Mouse (Mus musculus): ENCODE measurements around the gene Krtap4-1. TPM values are rescaled to one million over a fixed set of nuclear protein-coding genes. Genes with fewer than 3 reads are reported as not detected.

The Krtap4-1 gene
- polyA plus RNA-seq, 1 experiment from 2014 or later = not detected

Other genes starting within 250 kb of the Krtap4-1 start
- 22.4 and 23.5 TPM in 2 replicates for gene Krt10, start 238.9 kb downstream of the Krtap4-1 start, polyA plus RNA-seq (2014; fragmentation: Nextera tagmentation; extraction: Ambion mirVana)
- gene Krt12, start 206.0 kb downstream of the Krtap4-1 start, polyA plus RNA-seq (2014; fragmentation: Nextera tagmentation; extraction: Ambion mirVana) = not detected in 2 replicates
- gene Krt20, start 190.1 kb downstream of the Krtap4-1 start, polyA plus RNA-seq (2014; fragmentation: Nextera tagmentation; extraction: Ambion mirVana) = 0.19 and 0.28 TPM in 2 replicates
- not detected in 2 replicates for gene Krt23, start 135.1 kb downstream of the Krtap4-1 start, polyA plus RNA-seq (2014; fragmentation: Nextera tagmentation; extraction: Ambion mirVana)
- gene Krt39, start 106.9 kb downstream of the Krtap4-1 start, polyA plus RNA-seq (2014; fragmentation: Nextera tagmentation; extraction: Ambion mirVana) = not detected in 2 replicates
- gene Krt40, start 85.1 kb downstream of the Krtap4-1 start, polyA plus RNA-seq (2014; fragmentation: Nextera tagmentation; extraction: Ambion mirVana) = not detected in 2 replicates
- gene Krtap3-3, start 77.4 kb downstream of the Krtap4-1 start, polyA plus RNA-seq (2014; fragmentation: Nextera tagmentation; extraction: Ambion mirVana) = not detected in 2 replicates
- gene Krtap3-2, start 71.4 kb downstream of the Krtap4-1 start, polyA plus RNA-seq (2014; fragmentation: Nextera tagmentation; extraction: Ambion mirVana) = not detected in 2 replicates
- not detected in 2 replicates for gene Gm11939, start 68.8 kb downstream of the Krtap4-1 start, polyA plus RNA-seq (2014; fragmentation: Nextera tagmentation; extraction: Ambion mirVana)
- not detected in 2 replicates for gene Krtap3-1, start 61.6 kb downstream of the Krtap4-1 start, polyA plus RNA-seq (2014; fragmentation: Nextera tagmentation; extraction: Ambion mirVana)
- gene Krtap1-5, start 47.2 kb downstream of the Krtap4-1 start, polyA plus RNA-seq (2014; fragmentation: Nextera tagmentation; extraction: Ambion mirVana) = not detected in 2 replicates
- not detected in 2 replicates for gene Krtap1-4, start 44.6 kb downstream of the Krtap4-1 start, polyA plus RNA-seq (2014; fragmentation: Nextera tagmentation; extraction: Ambion mirVana)
- gene Krtap1-3, start 36.9 kb downstream of the Krtap4-1 start, polyA plus RNA-seq (2014; fragmentation: Nextera tagmentation; extraction: Ambion mirVana) = not detected in 2 replicates
- gene Krtap9-3, start 30.1 kb downstream of the Krtap4-1 start, polyA plus RNA-seq (2014; fragmentation: Nextera tagmentation; extraction: Ambion mirVana) = not detected in 2 replicates
- not detected in 2 replicates for gene Gm11938, start 24.9 kb downstream of the Krtap4-1 start, polyA plus RNA-seq (2014; fragmentation: Nextera tagmentation; extraction: Ambion mirVana)
- gene Gm11937, start 18.0 kb downstream of the Krtap4-1 start, polyA plus RNA-seq (2014; fragmentation: Nextera tagmentation; extraction: Ambion mirVana) = not detected in 2 replicates
- not detected in 2 replicates for gene Krtap2-4, start 13.4 kb downstream of the Krtap4-1 start, polyA plus RNA-seq (2014; fragmentation: Nextera tagmentation; extraction: Ambion mirVana)
- gene Gm11562, start 7.8 kb downstream of the Krtap4-1 start, polyA plus RNA-seq (2014; fragmentation: Nextera tagmentation; extraction: Ambion mirVana) = not detected in 2 replicates
- not detected in 2 replicates for gene Krtap4-2, start 6.8 kb upstream of the Krtap4-1 start, polyA plus RNA-seq (2014; fragmentation: Nextera tagmentation; extraction: Ambion mirVana)
- not detected in 2 replicates for gene Krtap4-7, start 15.9 kb upstream of the Krtap4-1 start, polyA plus RNA-seq (2014; fragmentation: Nextera tagmentation; extraction: Ambion mirVana)
- not detected in 2 replicates for gene Gm11555, start 22.0 kb upstream of the Krtap4-1 start, polyA plus RNA-seq (2014; fragmentation: Nextera tagmentation; extraction: Ambion mirVana)
- gene Gm11563, start 30.7 kb upstream of the Krtap4-1 start, polyA plus RNA-seq (2014; fragmentation: Nextera tagmentation; extraction: Ambion mirVana) = not detected in 2 replicates
- gene Krtap4-6, start 37.7 kb upstream of the Krtap4-1 start, polyA plus RNA-seq (2014; fragmentation: Nextera tagmentation; extraction: Ambion mirVana) = not detected in 2 replicates
- gene Gm14190, start 62.5 kb upstream of the Krtap4-1 start, polyA plus RNA-seq (2014; fragmentation: Nextera tagmentation; extraction: Ambion mirVana) = not detected in 2 replicates
- gene Gm14180, start 106.1 kb upstream of the Krtap4-1 start, polyA plus RNA-seq (2014; fragmentation: Nextera tagmentation; extraction: Ambion mirVana) = not detected in 2 replicates
- gene Gm11595, start 144.7 kb upstream of the Krtap4-1 start, polyA plus RNA-seq (2014; fragmentation: Nextera tagmentation; extraction: Ambion mirVana) = not detected in 2 replicates
- gene Krtap4-8, start 152.5 kb upstream of the Krtap4-1 start, polyA plus RNA-seq (2014; fragmentation: Nextera tagmentation; extraction: Ambion mirVana) = not detected in 2 replicates
- gene Krtap4-9, start 157.0 kb upstream of the Krtap4-1 start, polyA plus RNA-seq (2014; fragmentation: Nextera tagmentation; extraction: Ambion mirVana) = not detected in 2 replicates
- gene Gm11596, start 165.2 kb upstream of the Krtap4-1 start, polyA plus RNA-seq (2014; fragmentation: Nextera tagmentation; extraction: Ambion mirVana) = not detected in 2 replicates
- gene Gm11569, start 170.7 kb upstream of the Krtap4-1 start, polyA plus RNA-seq (2014; fragmentation: Nextera tagmentation; extraction: Ambion mirVana) = not detected in 2 replicates
- not detected in 2 replicates for gene Gm11554, start 176.2 kb upstream of the Krtap4-1 start, polyA plus RNA-seq (2014; fragmentation: Nextera tagmentation; extraction: Ambion mirVana)
- not detected in 2 replicates for gene Krtap4-13, start 181.7 kb upstream of the Krtap4-1 start, polyA plus RNA-seq (2014; fragmentation: Nextera tagmentation; extraction: Ambion mirVana)
- gene Gm11564, start 187.4 kb upstream of the Krtap4-1 start, polyA plus RNA-seq (2014; fragmentation: Nextera tagmentation; extraction: Ambion mirVana) = not detected in 2 replicates
- gene 2300003K06Rik, start 209.8 kb upstream of the Krtap4-1 start, polyA plus RNA-seq (2014; fragmentation: Nextera tagmentation; extraction: Ambion mirVana) = not detected in 2 replicates
- gene Krtap4-16, start 223.4 kb upstream of the Krtap4-1 start, polyA plus RNA-seq (2014; fragmentation: Nextera tagmentation; extraction: Ambion mirVana) = not detected in 2 replicates
- gene Gm11568, start 229.7 kb upstream of the Krtap4-1 start, polyA plus RNA-seq (2014; fragmentation: Nextera tagmentation; extraction: Ambion mirVana) = not detected in 2 replicates
- not detected in 2 replicates for gene Gm11559, start 236.2 kb upstream of the Krtap4-1 start, polyA plus RNA-seq (2014; fragmentation: Nextera tagmentation; extraction: Ambion mirVana)
- gene Krtap9-1, start 245.2 kb upstream of the Krtap4-1 start, polyA plus RNA-seq (2014; fragmentation: Nextera tagmentation; extraction: Ambion mirVana) = not detected in 2 replicates

Measured in neural tube, embryonic 11.5 days (tissue).